Mouse (Mus musculus): ENCODE measurements around the gene Zbtb7a.
"Not testable (repeated sequence)": the region's sequence is repeated elsewhere in the genome, so short reads cannot be mapped to it uniquely, and the experiment has no call there.

Zbtb7a gene

DNA sequence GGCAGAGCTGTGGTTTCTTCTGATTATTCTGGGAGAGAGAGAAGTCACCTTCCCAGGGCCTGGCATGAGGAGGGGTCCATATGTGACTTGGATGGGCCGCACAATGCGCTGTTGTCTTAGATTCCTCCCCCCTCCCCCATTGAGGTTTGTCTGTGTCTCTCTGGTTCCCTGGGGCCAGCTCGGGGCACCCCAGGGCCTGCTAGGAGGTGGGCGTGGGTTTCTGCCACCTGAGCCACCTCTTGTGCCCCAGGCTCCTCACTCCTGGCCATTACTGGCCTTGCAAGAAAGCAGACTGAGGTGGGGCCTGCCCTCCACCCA is 4.5 kb downstream of the Zbtb7a start:
- no peak for DNase-seq

DNA sequence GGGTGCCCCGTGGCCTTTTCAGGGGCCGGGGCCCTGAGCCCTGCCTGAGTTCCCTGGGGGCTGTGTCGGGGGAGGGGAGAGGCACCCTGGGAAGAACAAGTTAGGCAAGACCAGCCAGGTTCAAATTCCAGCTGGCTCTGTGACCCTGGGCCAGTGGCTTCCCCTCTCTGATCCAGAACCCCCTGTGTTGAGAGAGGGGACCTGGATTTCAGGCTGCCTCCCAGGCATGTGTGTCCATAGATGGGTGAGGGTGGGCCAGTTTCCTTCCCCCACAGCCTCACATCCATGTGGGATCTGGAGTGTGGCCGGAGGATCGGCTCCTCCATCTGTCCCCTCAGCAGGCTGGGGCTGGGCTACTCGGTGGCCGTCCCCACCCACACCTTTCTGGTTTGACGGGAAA is 5.0 kb downstream of the Zbtb7a start:
- DNase-seq, result no peak

DNA sequence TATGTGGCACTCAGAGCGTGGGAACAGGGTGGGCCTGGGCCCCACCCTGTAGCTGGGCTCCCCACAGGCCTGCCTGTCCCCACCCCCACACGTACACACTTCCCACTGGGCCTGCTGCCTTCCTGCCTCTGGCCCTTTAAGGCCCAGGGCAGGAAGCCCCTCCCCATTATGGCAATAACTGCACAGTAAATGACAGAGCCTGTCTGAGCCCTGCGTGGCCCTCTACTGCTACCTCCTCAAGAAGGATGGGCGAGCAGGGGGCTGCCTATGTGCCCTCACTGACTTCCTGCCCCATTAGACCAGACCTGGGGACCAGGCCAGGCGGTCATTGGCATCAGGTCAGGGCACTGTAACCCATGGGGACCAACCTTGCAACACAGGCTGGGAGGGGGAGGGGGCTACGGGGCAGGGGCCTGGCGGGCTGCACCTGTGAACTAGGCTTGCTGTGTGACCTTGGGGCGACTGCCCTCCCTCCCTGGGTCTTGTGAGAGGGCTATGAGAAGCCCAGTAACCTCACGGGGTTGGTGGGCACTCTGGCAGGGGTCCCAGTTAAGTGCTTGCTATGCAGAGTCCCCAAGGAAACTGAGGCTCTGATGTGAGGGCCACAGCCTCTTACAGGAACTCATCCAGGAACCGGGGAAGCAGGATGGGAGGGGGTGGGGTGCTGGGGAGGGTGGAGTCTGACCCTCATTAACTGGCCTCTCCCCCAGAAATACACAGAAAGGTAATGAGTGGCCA is 5.9 kb downstream of the Zbtb7a start:
- DNase-seq, result no peak

DNA sequence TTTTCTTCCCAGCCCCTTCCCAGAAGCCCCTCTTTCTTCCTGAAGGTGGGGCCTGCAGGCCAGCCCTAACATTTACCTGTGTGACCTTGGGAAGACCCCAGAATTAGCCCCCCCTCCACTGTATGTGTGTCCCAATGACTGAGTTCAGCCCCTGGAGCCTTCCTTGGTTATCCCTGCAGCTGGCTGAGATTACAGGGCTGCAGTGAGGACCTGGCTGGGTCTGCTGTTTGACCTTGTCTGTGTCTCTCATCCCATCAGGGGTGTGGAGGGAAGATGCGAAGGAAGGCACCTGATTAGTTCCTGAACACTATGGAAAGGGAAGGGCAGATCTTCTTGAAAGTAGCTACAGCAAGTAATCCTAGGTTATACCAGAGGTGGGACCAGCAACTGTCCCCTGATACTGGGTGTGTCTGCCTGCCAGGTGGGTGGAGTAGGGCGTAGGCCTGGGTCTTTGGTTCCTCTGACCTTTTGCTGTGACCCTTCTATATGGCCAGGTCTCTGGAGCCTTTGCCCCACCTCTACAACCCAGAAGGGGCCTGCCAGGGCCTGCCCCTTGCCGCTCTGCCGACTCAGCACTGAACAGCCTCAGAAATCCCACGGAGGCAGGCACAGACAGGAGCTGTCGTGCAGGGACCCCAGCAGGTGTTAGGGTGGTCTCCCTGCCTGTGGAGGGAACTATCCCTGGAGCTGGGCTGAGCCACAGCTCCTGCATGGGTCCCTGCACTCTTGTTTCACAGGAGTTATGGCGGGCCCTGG is 6.6 kb downstream of the Zbtb7a start:
- DNase-seq, result no peak

DNA sequence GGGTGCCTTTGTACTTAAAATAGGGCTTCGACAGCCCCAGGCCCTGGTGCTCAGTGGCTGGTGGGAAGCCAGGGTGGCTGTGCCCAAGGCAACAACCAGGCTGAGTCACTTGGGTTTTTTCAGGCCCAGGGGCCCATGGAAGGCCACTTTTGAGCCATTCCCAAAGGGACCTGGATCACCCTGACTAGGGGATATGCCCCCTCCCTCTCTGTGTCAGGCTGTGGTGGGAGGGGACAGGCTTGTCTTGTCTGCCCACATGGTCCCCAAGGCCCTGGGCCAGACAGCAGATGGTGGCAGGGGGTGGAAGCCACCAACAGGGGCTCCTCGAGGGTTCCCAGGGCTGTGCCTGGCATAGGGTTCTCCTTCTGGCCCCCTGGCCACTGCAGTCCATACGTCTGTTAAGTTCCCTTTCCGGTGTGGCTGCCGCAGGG is 7.5 kb downstream of the Zbtb7a start:
- DNase-seq, result no peak

DNA sequence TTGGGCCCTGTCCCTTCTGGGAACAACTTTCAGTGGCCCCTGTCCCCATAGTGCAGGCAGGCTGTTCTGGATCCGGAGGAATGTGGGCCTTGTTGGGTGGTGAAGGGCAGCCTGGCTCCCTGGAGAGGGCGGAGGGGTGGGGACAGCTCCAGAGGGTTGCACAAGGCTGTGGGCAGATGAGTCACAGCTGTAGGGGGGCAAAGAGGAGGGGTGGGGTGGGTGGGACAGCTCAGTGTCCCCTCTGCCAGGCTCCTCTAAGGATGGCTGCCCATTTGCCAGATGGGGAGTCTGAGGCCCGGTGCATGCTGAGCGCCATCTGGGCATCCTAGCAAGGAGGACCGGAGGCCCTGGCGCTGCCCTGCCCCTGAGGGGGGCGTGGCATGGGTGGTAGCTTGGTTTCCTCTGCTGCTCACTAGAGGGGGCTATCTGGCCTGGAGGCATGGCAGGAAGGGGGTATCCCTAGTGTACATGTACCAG is 8.2 kb downstream of the Zbtb7a start:
- no peak for DNase-seq

DNA sequence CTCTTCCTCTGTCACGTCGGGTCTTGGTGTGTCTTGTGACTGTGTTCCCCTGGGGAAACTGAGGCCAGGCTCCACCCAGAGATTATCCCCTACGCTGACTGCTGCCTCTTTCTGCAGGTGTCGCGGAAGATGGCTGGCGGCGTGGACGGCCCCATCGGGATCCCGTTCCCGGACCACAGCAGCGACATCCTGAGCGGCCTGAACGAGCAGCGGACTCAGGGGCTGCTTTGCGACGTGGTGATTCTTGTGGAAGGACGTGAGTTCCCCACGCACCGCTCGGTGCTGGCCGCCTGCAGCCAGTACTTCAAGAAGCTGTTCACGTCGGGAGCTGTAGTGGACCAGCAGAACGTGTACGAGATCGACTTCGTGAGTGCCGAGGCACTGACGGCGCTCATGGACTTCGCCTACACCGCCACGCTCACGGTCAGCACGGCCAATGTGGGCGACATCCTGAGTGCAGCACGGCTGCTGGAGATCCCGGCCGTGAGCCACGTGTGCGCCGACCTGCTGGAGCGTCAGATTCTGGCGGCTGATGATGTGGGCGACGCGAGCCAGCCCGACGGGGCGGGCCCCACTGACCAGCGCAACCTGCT is 8.9 kb downstream of the Zbtb7a start:
- DNase-seq, result no peak

DNA sequence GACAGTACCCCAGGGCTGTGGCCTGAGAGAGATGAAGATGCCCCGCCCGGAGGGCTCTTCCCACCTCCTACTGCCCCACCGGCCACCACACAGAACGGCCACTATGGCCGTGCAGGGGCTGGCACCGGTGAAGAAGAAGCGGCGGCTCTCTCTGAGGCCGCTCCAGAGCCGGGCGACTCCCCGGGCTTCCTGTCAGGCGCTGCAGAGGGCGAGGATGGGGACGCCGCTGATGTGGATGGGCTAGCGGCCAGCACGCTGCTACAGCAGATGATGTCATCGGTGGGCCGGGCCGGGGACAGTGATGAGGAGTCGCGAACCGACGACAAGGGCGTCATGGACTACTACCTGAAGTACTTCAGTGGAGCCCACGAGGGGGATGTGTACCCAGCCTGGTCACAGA is 9.6 kb downstream of the Zbtb7a start:
- DNase-seq, result no peak

DNA sequence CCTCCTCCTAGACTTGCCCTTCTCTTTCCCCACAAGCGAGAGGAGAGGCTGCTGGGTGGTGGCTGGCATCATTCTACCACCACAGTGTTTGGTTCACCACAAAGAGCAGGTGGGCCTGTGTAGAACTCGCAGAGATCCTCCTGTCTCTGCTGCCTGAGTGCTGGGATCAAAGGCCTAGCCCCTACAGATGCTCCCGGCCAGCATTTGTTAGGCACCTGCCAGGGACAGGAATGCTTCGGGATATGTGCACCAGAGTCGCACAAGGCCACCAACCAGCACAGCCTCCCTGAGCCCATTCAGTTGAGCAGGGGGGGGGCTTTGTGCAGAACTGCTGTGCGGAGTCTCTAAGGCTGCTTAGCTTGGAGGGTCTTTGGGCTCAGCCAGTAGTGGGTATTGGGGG is 10.3 kb downstream of the Zbtb7a start:
- DNase-seq, result no peak

DNA sequence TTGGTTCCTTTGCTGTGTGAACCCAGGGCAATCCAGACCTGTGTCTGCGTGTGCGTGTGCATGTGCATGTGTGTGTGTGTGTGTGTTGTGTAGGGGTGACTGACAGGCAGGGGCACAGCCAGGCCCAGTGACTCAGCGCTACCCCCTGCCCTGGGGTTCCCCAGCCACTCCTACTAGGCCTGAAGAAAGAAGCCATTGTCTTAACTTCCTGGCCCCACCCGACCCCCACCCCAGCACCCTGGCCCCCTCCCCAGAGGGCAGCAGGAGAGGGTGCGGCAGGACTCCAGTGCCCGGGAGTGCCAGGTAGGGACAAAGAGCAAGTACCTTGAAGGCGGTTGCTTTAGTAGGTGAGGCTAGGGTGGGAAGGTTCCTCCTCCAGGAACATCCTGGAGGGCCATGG is 10.8 kb downstream of the Zbtb7a start:
- no peak for DNase-seq

DNA sequence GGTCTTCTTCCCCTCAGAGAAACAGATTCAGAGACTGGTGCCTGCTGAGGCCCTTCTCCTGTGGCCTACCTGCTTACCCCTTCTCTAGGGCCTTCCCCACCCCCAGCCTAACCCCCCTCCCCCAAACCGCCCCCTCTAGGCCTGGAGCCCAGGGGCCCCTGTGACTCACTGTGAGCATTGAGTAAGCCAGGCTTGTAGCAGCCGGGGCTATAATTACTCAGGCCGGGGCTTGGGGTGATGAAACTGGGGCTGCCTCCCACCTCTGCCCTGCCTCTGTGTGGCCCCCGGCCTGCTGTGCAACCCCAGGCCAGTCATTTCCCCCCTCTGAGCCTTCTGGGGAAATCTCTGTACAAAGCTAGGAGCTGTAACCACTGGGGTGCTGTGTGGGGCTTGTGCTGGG is 11.3 kb downstream of the Zbtb7a start:
- DNase-seq, result no peak

DNA sequence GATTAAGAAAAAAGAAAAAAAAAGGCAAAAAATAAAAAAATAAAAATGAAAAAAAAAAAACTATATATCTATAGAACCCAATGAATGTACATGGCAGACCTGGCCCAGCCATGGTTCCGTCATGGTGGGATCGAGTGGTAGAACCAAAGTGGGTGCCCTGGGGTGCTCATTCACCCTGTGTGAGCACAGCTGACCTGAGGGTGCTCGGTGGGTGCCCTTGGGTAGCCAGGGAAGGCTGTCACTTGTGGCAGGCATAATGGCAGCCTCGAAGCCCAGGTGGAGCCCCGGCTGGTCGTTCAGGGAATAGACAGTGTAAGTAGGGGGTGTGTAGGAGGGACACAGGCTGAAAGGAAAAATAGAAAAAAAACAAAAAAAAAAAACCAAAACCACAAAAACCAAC is 16.2 kb downstream of the Zbtb7a start:
- DNase-seq, result no peak

DNA sequence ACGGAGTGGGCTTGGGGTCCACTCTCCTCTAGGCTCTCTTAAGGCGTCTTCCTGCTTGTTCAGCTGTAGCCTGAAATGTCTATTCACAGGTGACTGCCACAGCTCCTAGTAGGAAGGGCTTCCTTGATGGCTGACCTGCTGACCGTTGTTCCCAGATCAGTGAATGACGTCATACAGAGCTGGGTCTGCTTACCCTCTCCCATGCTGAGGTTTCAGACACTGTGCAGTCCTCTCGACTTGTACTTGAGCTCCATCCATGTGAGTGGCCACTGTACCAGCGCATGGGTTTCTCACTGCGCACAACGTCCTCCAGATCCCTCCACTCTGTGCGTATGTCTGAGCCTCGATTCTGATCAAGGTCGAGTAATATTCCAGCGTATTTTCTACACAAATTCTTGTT is 17.6 kb downstream of the Zbtb7a start:
- DNase-seq, result no peak

DNA sequence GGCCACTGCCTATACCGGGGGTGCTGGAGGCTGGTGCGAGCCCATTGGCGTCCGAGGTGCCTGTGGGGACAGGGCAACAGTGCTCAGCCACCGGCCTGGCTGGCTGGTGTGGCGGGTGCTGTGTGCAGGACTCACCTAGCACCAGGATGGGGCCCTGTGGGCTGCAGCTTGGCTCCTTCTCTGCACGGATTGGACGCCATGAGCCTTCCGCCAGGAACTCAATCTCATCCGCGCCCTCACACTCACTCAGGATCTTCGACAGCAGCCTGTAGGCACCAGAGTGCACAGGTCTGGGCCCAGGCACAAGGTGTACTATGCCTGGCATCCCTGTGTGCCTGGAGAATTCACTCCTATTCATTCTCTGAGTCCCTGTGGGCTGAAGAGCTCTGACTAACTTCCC is 19.3 kb downstream of the Zbtb7a start:
- no peak for DNase-seq

DNA sequence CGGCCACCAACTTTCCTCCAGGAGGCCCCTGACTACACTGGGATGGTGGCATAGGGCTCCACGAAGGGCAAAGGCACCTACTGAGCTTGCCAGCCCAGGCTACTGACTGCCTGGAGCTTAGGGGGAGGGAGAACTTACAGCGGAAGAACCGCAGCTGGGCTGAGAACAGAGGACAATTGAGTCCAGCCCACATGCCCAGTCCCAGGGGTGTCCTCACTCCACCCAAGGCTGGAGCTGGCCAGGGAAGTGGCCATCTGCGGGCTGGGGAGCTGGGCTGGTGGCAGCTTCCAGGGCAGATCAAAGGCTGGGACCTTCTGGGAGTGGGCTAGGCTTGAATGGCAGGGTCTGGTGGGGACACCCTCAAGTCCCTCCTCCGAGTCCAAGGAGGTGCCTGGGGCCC is 19.7 kb downstream of the Zbtb7a start:
- DNase-seq, result no peak

DNA sequence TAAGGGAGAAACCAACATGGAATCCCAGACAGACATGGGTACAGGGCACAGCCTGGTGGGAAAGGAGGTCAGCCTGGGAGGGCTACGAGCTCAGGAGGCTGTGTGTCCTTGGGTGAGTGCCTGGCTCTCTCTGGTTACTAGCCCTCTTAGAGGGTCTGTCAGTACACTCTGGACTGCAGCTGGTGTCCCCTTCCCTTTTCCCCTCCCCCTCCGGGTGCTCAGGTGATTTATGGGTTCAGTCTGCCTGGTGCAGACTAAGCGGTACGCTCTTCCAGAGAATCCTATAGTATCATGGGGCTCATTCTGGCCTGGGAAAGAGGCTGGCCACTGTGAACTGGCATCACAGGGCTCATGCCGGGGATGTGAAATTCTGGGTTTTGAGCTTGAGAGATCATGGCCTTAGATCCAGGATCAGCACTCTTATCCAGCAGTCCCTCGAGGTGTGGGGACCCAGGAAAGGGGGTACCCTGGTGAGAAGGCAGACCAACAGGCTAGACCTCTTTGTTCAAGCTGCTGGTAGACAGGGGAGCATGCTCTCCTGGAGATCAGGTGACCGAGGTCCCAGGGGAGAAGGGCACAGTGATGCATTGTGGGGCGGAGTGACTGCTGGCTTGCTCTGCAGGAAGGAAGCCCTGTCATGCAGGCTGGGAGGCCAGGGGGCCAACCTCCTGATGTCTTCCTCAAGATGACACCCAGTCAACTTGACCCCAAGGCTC is 26.7 kb downstream of the Zbtb7a start:
- no peak for DNase-seq

DNA sequence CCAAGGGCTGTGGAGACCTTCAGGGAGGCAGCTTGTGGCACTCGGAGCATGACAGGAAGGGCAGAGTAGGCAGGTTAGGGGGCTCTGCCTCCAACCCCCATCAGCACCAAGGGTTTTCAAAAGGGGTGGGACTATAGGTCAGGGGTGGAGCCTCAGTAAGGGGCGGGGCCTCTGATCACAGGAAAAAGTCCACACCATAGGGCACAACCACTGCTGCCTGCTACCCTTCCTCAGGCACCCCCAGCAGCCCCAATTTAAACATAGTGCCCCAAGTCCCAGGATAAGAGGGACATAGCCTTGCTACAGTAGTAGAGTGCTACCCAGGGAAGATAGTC is 27.3 kb downstream of the Zbtb7a start:
- no peak for DNase-seq

DNA sequence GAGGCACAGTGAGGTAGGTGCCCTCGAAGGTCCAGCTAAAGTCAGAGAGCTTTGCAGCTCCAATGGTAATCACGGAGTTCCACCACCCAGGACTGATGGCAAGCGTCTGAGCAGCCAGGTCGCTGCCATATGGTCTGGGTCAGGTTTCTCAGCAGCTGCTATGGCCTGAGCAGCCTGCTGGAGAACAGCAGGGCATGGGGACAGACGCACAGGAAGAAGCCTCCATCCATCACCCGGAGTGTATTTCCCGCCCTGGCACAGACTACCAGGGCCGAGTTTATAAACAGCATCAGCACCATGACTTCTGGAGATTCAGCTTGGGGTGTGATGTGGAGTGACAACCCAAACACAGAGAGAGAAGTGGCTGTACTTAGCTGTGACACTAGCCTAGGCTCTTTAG is 30.1 kb downstream of the Zbtb7a start:
- no peak for DNase-seq

DNA sequence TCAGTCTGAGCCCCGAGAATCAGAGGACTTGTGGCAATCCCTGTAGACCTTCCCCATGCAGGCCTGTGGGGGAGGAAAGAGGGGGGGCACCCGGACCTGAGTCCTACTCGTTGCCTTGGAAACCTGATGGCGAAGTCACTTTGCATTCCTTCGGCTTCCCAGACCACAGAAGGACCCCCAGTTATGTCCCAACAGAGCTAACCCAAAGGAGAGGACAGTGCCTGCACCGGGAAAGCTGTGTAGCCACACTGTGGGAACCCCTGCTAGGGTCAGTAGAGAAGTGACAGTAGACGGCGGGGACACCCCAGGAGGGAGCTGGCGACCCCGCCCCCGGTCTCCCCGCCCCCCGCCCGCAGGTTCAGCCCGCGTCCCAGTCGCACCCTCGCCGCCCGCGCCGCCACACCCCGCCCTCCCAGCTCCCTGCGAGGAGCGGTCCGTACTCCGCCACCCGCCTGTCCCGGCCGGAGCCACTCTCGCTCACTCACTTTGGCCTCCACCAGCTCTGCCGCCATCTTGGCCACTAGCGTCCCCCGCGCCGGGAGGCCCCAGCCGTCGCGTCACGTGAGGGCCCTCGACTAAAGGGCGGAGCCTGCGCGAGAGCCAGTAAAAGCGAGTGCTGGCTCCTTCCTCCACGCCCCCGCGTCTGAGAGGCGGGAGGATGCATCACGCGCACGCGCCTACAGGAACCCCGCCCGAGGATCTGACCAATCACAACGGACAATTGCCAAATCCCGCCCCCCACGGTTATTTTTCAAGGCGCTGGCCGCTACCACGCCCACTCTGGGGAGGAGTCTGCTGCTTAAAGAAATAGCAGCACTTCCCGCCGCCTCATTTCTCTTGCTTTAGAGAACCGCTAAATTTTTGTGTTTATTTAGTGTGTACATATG is 32.4 kb downstream of the Zbtb7a start, which contains the start of gene Pias4:
TSS of gene Pias4 (minus strand) at position 724 of the 887 bp plus-strand sequence.
- DNase-seq, result peak; percentile 100

DNA sequence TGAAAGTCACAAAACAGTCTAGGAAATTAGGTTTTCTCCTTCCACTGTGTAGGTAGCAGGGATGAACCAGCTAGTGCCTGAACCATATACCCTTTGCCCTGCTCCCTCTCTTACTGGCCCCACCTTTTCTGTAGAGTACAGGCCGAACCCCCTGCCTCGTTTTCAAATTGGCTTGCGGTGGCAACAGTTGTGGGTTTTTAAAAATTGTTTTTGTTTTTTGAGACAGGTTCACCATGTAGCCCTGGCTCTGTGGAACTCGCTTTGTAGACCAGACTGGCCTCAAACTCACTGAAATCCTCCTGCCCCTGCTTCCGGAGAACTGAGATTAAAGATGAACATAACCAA is 33.0 kb downstream of the Zbtb7a start:
- DNase-seq, result no peak

DNA sequence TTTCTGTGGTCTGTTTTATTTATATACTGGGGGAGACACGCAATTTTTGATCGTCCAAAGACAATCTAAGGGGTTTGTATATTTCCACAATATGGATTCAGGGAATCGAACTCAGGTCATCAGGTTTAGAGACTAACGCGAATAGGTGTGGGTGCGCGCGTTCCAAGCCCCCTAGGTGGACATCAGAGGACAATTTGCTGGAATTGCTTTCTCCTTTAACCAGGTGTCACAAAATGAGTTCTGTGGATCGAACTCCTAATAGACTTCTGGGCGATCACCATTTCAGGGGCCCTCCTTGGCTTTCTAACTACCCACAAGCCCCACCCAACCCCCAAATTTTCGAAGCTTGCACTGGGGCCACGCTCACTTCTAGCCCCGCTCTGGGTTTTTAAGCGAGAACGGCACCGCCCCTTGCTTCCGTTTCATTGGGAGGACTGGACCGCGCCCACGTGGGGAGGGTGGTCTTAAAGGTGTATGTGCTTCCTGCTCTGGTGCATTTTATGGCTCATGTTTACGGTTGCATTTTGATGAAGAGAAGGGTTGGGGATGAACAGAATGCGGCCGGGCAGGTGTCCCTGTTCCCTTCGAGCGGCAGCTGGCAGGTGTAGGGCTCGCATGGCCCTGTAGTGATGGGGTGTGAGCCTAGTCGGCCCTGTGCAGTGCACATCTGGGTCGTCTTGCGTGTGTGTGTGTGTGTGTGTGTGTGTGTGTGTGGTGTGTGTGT is 33.7 kb downstream of the Zbtb7a start:
- peak; percentile 76 for DNase-seq

DNA sequence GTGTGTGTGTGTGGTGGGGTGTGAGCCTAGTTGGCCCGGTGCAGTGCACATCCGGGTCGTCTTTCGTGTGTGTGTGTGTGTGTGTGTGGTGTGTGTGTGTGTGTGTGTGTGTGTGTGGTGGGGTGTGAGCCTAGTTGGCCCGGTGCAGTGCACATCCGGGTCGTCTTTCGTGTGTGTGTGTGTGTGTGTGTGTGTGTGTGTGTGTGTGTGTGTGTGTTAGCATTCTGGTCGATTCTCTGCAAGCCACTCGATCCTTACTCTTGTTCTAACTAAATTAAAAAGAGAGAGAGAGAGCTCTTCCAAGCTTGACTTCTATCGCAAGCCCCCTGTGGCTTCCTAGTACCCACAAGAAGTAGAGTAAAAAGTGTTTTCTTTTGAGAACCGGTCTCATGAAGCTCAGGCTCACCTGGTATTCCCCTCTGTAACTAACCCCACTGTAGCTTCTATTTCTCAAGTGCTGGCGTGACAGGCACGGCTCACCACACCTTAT is 34.4 kb downstream of the Zbtb7a start:
- DNase-seq, result not testable (repeated sequence)

All from right cerebral cortex, postnatal 25 days (tissue).